Mouse (Mus musculus) layer of hippocampus, adult 9-11 months (tissue): ENCODE results near the gene Gm10073.

Experiments used
- DNase-seq: peaks from one replicate; pipeline ENCODE4 v3.0.0; 2022

Gene Gm10073

GRCm38 (mm10) chr8:106546746-106547145 is 26.5 kb downstream of the Gm10073 start:
- DNase-seq, result no peak

GRCm38 (mm10) chr8:106545149-106545548 is 28.1 kb downstream of the Gm10073 start:
- no peak for DNase-seq

- DNase-seq, result no peak
Observed at GRCm38 (mm10) chr8:106543043-106543442, 30.2 kb downstream of the Gm10073 start.

GRCm38 (mm10) chr8:106541002-106541401 is 32.3 kb downstream of the Gm10073 start:
- DNase-seq, result no peak

GRCm38 (mm10) chr8:106539193-106539592 is 34.1 kb downstream of the Gm10073 start:
- no peak for DNase-seq

GRCm38 (mm10) chr8:106535448-106535847 is 37.8 kb downstream of the Gm10073 start:
- DNase-seq, result no peak

- DNase-seq, result peak; percentile 22
Observed at GRCm38 (mm10) chr8:106534449-106534848, 38.8 kb downstream of the Gm10073 start.

- no peak for DNase-seq
Observed at GRCm38 (mm10) chr8:106533709-106534108, 39.6 kb downstream of the Gm10073 start.

GRCm38 (mm10) chr8:106530566-106530965 is 42.7 kb downstream of the Gm10073 start:
- no peak for DNase-seq

GRCm38 (mm10) chr8:106529885-106530482 is 43.3 kb downstream of the Gm10073 start:
- DNase-seq, result no peak

GRCm38 (mm10) chr8:106528596-106529249 is 44.5 kb downstream of the Gm10073 start:
- no peak for DNase-seq

- DNase-seq, result no peak
Observed at GRCm38 (mm10) chr8:106527241-106528036, 45.8 kb downstream of the Gm10073 start.

GRCm38 (mm10) chr8:106526725-106527124 is 46.5 kb downstream of the Gm10073 start:
- DNase-seq, result no peak
